Mouse (Mus musculus) heart, adult 2 months (tissue): ENCODE results near the gene Itgal.

Experiments used
- CTCF ChIP-seq: fragments of 200-600 bp; IDR thresholded peaks from 2 replicates; pipeline ENCODE4 v1.8.1; 2022; ENCODE audit warnings: antibody characterized with exemption, mild to moderate bottlenecking, moderate library complexity
- EP300 ChIP-seq: fragments of 200-500 bp; IDR thresholded peaks from 2 replicates; pipeline ENCODE4 v1.6.1; 2011; ENCODE audit warnings: low read depth, low read length, control low read depth; ENCODE audit not compliant: insufficient read depth
- POLR2A ChIP-seq: fragments of 200-500 bp; IDR thresholded peaks from 2 replicates; pipeline ENCODE4 v1.6.1; 2011; ENCODE audit warnings: mild to moderate bottlenecking, low read depth, low read length, control low read depth; ENCODE audit not compliant: insufficient read depth

DNA sequence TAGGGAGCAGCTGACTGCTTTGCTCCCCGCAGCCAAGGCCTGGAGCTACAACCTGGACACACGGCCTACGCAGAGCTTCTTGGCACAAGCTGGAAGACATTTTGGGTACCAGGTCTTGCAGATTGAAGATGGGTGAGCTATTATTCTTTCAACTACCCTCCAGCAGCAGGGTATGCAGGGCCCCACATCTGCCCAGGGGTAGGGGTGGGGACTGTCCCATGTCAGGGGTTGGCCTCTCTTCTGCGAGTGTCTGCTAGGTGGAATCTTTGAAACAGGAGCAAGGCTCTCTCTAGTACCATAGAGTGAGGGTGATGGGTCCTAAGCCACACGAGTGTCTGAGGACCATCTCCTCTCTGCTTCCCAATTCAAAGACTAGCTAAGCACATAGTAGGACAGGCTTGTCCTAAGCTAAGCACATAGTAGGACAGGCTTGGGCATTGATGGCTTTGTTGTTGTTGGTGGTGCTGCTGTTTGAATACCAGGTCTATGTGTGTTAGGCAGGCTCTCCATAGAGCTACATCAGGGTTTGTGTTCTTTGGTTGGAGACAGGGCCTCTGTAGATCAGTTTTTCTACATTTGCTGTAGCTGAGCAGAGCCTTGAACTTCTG lies 1.6 kb downstream of the Itgal start:
- no peak for TF ChIP-seq CTCF
- TF ChIP-seq POLR2A, result no peak
- no peak for TF ChIP-seq EP300
